Mouse (Mus musculus): ENCODE results near the gene Vmn2r27.

Gene Vmn2r27

GRCm38 (mm10) chr6:124231756-124232155 is at the start of gene Vmn2r27:
Gene Vmn2r27, minus strand, starts transcription at chr6:124231856.
- DNase-seq: no peak

- no peak for DNase-seq
These were observed 46.6 kb upstream of the Vmn2r27 start for GRCm38 (mm10) chr6:124278291-124278690.

GRCm38 (mm10) chr6:124277641-124278040 is 46.0 kb upstream of the Vmn2r27 start:
- DNase-seq: no peak

GRCm38 (mm10) chr6:124273231-124273880 is 41.7 kb upstream of the Vmn2r27 start:
- DNase-seq: no peak

- peak; percentile 77 to 85 for DNase-seq
These were observed 31.0 kb upstream of the Vmn2r27 start for GRCm38 (mm10) chr6:124262696-124263095.

- peak; percentile 84 to 88 for DNase-seq
These were observed 28.7 kb upstream of the Vmn2r27 start for GRCm38 (mm10) chr6:124260198-124260931.

- no peak for DNase-seq
These were observed 24.2 kb upstream of the Vmn2r27 start for GRCm38 (mm10) chr6:124255721-124256470.

- DNase-seq: no peak
These were observed 29.5 kb downstream of the Vmn2r27 start for GRCm38 (mm10) chr6:124202116-124202515.

GRCm38 (mm10) chr6:124168499-124169257 is 63.0 kb downstream of the Vmn2r27 start:
- DNase-seq: peak; percentile 26 to 41

GRCm38 (mm10) chr6:124166596-124166995 is 65.1 kb downstream of the Vmn2r27 start:
- peak; percentile 28 to 30 for DNase-seq

- DNase-seq: no peak
These were observed 81.8 kb downstream of the Vmn2r27 start for GRCm38 (mm10) chr6:124149808-124150207.

All from cerebellum, postnatal 14 days (tissue).